Mouse (Mus musculus): ENCODE measurements around the gene Coq4. TPM values are rescaled to one million over a fixed set of nuclear protein-coding genes. Genes with fewer than 3 reads are reported as not detected.
A peak's percentile ranks its signal among the peaks of the same experiment; 100 is the strongest.

The Coq4 gene
- polyA plus RNA-seq, 1 experiment from 2014 or later = 32.7 TPM

DNA sequence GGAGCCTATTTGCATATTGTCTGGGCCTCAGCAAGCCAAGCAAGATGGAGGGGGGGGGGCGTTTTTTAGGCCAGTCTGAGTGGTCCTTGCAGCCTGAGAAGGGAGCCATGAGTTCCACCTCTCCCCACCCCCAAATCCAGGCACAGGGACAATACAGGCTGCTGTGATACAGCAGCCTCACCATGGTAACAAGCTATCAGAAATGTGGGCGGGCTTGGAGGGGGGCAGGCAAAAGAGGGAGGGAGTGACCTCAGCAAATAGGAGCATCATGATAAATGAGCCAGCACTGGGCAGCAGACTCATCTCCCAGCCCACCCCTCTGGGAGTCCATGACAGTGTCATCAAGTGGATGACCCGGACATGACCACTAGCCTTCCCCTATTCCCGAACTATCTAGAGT lies 52.2 kb downstream of the Coq4 start:
- Histone ChIP-seq H3K9me3 (no peaks in the 10 kb centered on the region), H3K36me3 (peaks cover 21% of the 10 kb centered on the region), H3K4me3 (no peak overlapping the region), H3K4me1 (peaks cover 72% of the 10 kb centered on the region), H3K9ac (no peak overlapping the region), H3K4me2 (replicated peaks) (peak overlapping the region; percentile 29), H3K27me3 (replicated peaks) (no peaks in the 10 kb centered on the region), H3K27ac (peak overlapping the region; percentile 86)
- WGBS = 7% methylated on average over 4 of the region's 4 CpGs
- peak; percentile 55 for ATAC-seq (ENCODE audit: low FRiP score, low read depth)

DNA sequence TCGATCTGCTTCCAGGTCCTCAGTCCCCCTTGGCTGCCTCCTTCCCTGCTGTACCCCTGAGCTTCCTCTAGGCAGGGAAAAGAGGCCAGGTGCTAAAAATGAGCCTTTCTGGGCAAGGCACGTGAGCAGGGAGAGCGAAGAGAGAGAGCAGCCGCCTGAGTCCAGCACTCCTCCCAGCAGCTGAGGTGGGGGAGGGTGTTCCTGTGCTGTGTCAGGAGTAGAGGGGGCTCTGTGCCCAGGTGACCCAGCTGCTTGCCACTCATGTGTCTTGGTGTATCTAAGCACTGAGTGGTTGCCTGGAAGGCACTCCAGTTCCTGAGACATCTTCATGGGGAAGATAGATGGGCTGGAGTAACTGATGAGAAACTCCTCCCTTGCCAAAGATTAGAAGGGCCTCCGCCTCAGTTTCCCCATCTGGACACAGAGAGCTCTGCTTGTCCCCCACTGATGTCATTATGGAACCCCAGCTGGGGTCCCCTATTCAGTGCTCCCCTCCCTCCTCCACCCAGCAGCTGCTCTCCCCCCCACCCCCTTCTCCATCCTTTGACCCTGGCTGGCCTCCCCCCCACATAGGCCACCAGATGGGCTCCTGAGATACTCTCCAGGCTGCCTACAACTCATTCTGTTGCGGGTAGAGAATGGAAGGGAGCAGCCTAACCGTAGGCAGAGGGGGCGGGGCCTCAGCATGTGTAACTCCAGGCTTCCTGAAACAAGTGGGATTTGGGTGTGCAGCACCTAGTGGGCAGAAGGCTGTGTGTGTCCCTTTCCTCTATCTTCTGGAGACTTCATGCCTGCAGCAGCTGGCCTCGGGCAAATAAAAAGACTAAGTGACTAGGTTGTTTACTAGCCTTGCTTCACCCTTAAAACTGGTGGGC lies 56.2 kb downstream of the Coq4 start:
- Histone ChIP-seq H3K36me3 (peaks cover 23% of the 10 kb centered on the region), H3K27ac (peak overlapping the region; percentile 96), H3K9ac (peak overlapping the region; percentile 97), H3K4me1 (peaks cover 78% of the 10 kb centered on the region), H3K9me3 (no peaks in the 10 kb centered on the region), H3K27me3 (replicated peaks) (no peaks in the 10 kb centered on the region), H3K4me2 (replicated peaks) (peak overlapping the region; percentile 73), H3K4me3 (peak overlapping the region; percentile 69; the same call in 1 of the 2 replicates)
- 25% methylated on average over 9 of the region's 9 CpGs for WGBS
- ATAC-seq (ENCODE audit: low FRiP score, low read depth) = peak; percentile 51

DNA sequence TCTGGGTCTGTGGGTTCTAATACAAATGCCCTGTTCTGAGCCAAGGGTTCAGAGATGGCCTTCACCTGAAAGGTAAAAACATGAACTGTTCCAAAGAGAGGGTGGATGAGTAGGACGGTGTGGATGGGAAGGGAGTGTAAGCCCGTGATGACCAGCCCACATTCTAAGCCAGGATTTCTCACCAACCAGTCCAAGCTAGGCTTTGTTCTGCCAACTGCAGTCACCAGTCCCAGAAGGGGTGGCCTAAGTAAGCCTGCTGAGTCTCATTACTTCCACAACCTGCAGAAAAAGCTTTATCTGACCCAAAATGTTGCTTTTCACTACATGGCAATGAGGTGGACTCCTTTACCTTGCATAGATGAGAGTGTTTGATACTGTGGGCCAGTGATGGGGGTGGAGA lies 56.8 kb downstream of the Coq4 start:
- no peak for ATAC-seq (ENCODE audit: low FRiP score, low read depth)
- Histone ChIP-seq H3K4me2 (replicated peaks) (peak overlapping the region; percentile 73), H3K36me3 (peaks cover 23% of the 10 kb centered on the region), H3K27me3 (replicated peaks) (no peaks in the 10 kb centered on the region), H3K27ac (peak overlapping the region; percentile 96), H3K4me1 (peaks cover 78% of the 10 kb centered on the region), H3K4me3 (peak overlapping the region; percentile 69), H3K9me3 (no peaks in the 10 kb centered on the region), H3K9ac (peak overlapping the region; percentile 97)
- 26% methylated on average over 2 of the region's 2 CpGs for WGBS

DNA sequence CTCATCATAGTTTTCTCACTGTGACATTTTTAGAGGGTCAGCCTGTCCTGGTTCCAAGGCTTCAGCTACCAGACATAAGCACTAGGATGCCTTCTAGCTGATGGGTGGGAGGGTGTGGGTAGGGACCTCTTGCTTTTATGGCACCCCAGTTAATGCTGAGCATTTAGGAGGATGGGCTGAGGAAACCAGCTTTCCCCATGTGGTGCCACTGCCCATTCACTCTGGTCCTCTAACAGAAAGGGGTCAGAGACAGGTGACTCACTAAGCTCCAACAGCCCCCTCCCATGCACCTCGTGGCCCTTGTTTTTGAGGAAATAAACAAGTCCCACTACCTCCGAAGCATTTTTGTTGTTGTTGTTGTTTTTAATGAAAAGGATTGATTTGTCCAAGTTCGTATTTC lies 57.4 kb downstream of the Coq4 start:
- no peak for ATAC-seq (ENCODE audit: low FRiP score, low read depth)

DNA sequence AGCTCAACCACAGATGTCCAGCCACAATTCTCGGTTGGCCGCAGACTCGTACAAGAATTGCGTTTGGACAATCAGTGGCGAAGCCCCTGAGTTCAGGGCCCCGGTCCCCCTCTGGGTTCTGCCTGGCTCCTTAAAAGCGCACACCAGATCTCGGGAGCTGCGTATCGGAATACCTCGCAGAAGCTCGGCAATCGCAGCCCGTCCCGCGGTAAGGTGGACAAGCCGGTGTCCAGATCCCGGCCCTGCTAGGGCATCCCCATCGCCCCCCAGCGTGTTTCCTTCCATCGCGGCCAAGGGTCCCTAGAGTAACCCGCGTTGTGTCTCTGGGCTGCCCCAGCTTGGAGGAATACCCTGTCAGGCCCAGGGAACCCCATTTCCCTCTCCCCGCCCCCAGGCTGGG lies 58.3 kb downstream of the Coq4 start:
- Histone ChIP-seq H3K9me3 (no peaks in the 10 kb centered on the region), H3K4me3 (peak overlapping the region; percentile 69), H3K27me3 (replicated peaks) (no peaks in the 10 kb centered on the region), H3K27ac (peak overlapping the region; percentile 96), H3K9ac (peak overlapping the region; percentile 97), H3K4me2 (replicated peaks) (peak overlapping the region; percentile 73), H3K4me1 (peaks cover 76% of the 10 kb centered on the region), H3K36me3 (peaks cover 23% of the 10 kb centered on the region)
- WGBS = 2% methylated on average over 25 of the region's 25 CpGs
- no peak for ATAC-seq (ENCODE audit: low FRiP score, low read depth)

More for the DNA sequence above, 57.4 kb downstream of the Coq4 start:
- Histone ChIP-seq H3K4me3 (peak overlapping the region; percentile 69), H3K4me1 (peaks cover 78% of the 10 kb centered on the region), H3K36me3 (peaks cover 23% of the 10 kb centered on the region), H3K9me3 (no peaks in the 10 kb centered on the region), H3K27ac (peak overlapping the region; percentile 96), H3K9ac (peak overlapping the region; percentile 97), H3K4me2 (replicated peaks) (peak overlapping the region; percentile 73), H3K27me3 (replicated peaks) (no peaks in the 10 kb centered on the region)
- WGBS = 6% methylated on average over 3 of the region's 3 CpGs

DNA sequence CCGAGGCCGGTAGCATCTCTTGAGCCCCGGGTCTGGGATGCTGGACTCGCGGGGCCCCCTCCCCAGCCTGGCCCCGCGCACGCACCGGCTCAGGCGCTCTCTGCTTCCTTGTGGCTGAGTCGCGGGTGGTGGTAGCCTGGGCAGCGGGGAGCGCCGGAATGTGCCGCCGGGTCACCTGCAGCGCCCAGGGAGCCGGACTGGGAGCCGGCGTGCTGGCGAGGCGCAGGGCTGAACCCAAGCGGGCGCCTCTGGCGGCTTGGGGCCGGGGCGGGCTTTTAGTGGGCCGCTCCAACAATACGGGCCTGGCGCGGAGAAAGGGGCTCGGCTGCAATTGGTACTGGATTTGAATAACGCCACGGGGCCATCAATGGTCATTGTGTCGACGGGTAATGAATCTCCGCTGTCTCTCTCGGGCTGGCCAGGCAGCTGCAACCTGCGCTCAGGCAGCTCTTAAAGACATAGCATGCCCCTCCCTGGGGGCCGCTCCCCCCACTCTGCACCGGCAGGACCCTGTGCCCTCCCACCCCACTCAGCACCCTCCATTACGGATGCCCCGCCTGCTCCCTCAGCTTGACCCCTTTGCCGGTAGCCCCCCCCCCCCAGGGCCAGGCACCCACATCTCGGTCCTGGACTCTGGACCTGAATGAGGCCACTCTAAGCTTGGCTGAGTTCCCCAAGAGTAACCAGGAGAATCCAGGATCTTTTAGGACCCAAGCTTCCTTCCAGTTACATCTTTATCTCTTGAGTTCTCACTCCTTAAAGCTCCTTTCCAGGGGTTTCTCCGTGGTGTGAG lies 59.0 kb downstream of the Coq4 start:
- under 1% methylated on average over 47 of the region's 47 CpGs for WGBS
- H3K4me1 ChIP-seq = peaks cover 70% of the 10 kb centered on the region

DNA sequence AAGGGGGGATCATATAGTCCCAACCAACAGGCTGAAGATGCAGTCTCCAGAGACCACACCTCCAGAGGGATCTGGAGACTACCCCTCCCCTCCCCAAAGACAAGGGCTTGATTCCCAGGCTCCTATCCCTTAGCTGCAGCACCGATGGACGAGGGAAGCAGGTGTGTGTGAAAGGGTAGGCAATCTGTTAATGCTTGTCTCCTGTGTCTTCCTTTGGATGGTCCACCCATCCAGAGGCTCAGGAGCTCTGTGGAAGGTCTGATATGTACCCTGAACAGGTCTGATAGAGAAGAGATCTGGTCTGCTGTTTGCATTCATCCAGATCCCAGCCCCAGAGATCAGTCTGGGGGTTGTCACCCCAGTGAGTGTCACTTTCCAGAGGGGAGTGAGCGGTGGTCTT lies 59.6 kb downstream of the Coq4 start:
- peak overlapping the region; percentile 73 for H3K4me2 ChIP-seq (replicated peaks)
- H3K9ac ChIP-seq = peak overlapping the region; percentile 97; the same call in 1 of the 2 replicates
- H3K4me1 ChIP-seq = peaks cover 68% of the 10 kb centered on the region
- peak overlapping the region; percentile 69 for H3K4me3 ChIP-seq
- H3K27ac ChIP-seq = peak overlapping the region; percentile 96; the same call in 1 of the 2 replicates
- H3K9me3 ChIP-seq = no peaks in the 10 kb centered on the region
- no peak for ATAC-seq (ENCODE audit: low FRiP score, low read depth)
- WGBS = 13% methylated on average over 3 of the region's 3 CpGs
- H3K36me3 ChIP-seq = peaks cover 18% of the 10 kb centered on the region
- H3K27me3 ChIP-seq (replicated peaks) = no peaks in the 10 kb centered on the region

More for the DNA sequence above, 59.0 kb downstream of the Coq4 start:
- peaks cover 23% of the 10 kb centered on the region for H3K36me3 ChIP-seq
- ATAC-seq (ENCODE audit: low FRiP score, low read depth) = peak; percentile 58
- H3K27me3 ChIP-seq (replicated peaks) = no peaks in the 10 kb centered on the region
- peak overlapping the region; percentile 97 for H3K9ac ChIP-seq
- peak overlapping the region; percentile 73 for H3K4me2 ChIP-seq (replicated peaks)
- no peaks in the 10 kb centered on the region for H3K9me3 ChIP-seq
- peak overlapping the region; percentile 69 for H3K4me3 ChIP-seq
- H3K27ac ChIP-seq = peak overlapping the region; percentile 96

Small RNA genes within 50 kb of the gene (microRNA-seq; reads per million reads assigned to microRNA genes)
- gene Mir219a-2 = not detected
- gene Mir219b = not detected

Other genes starting within 250 kb of the Coq4 start
- gene Rapgef1, start 167.8 kb upstream of the Coq4 start, polyA plus RNA-seq (2016; fragmentation: Nextera tagmentation; extraction: Ambion mirVana) = 23.4 and 26.3 TPM in 2 replicates
- not detected in 2 replicates for gene Gm13420, start 35.8 kb upstream of the Coq4 start, polyA plus RNA-seq (2016; fragmentation: Nextera tagmentation; extraction: Ambion mirVana)
- 0.44 and 0.91 TPM in 2 replicates for gene Gm13547, start 28.2 kb upstream of the Coq4 start, polyA plus RNA-seq (2016; fragmentation: Nextera tagmentation; extraction: Ambion mirVana)
- gene Trub2, start 1.0 kb downstream of the Coq4 start, polyA plus RNA-seq (2016; fragmentation: Nextera tagmentation; extraction: Ambion mirVana) = 44.4 and 44.7 TPM in 2 replicates
- gene Slc27a4, start 15.1 kb downstream of the Coq4 start, polyA plus RNA-seq (2016; fragmentation: Nextera tagmentation; extraction: Ambion mirVana) = 32.7 and 34.7 TPM in 2 replicates
- gene Urm1, start 32.6 kb downstream of the Coq4 start, polyA plus RNA-seq (2016; fragmentation: Nextera tagmentation; extraction: Ambion mirVana) = 17.2 and 19.2 TPM in 2 replicates
- 24.0 and 24.6 TPM in 2 replicates for gene Cercam, start 81.7 kb downstream of the Coq4 start, polyA plus RNA-seq (2016; fragmentation: Nextera tagmentation; extraction: Ambion mirVana)
- gene Odf2, start 101.7 kb downstream of the Coq4 start, polyA plus RNA-seq (2016; fragmentation: Nextera tagmentation; extraction: Ambion mirVana) = 84.0 and 98.5 TPM in 2 replicates
- gene Gle1, start 147.9 kb downstream of the Coq4 start, polyA plus RNA-seq (2016; fragmentation: Nextera tagmentation; extraction: Ambion mirVana) = 71.1 and 73.5 TPM in 2 replicates
- 177 and 206 TPM in 2 replicates for gene Sptan1, start 178.1 kb downstream of the Coq4 start, polyA plus RNA-seq (2016; fragmentation: Nextera tagmentation; extraction: Ambion mirVana)

Data from neural tube, embryonic 12.5 days (tissue).